Mouse (Mus musculus): ENCODE data around the gene Dok4. TPM values are rescaled to one million over a fixed set of nuclear protein-coding genes. Genes with fewer than 3 reads are reported as not detected.

Dok4 gene
- total RNA-seq, 1 experiment from 2014 or later, result 2.2 TPM

DNA sequence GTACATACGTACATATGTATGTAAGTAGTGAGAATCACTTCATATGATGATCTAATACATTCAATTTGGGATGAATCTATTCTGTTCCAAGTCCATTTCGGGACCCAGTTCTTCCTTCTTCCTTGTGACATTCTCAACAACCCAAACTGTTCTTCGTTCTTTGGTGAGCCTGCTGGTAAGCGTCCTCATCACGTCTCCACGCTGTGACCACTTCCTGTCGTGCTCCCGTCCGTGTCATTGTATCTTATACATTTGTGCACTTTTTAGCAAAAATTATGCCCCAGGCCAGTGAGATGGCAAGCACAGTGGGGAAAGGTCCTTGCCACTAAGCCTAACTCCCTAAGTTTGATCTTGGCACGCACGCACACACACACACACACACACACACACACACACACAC lies 58.2 kb downstream of the Dok4 start:
- ATAC-seq (ENCODE audit: extremely low read depth, insufficient number of reproducible peaks, low FRiP score, poor library complexity, severe bottlenecking), result no peak

DNA sequence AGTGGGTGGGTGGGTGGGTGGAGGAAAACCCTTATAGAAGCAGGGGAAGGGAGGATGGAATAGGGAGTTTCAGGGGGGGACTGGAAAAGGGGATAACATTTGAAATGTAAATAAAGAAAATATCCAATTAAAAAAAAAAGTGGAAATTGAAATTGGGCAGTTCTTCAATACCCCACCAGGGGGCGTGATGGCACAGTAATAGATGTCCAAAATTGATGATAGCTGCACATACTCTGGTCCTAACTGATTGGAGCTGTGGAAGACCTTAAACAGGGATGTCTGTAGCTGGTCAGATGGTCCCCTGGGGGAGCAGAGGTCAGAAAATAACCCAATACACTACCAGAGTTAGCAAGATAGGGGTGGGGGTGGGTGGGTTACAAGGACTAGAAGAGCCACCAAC lies 61.6 kb downstream of the Dok4 start:
- ATAC-seq (ENCODE audit: extremely low read depth, insufficient number of reproducible peaks, low FRiP score, poor library complexity, severe bottlenecking), result peak; percentile 35; the same call in 1 of the 2 replicates

Other genes with a start within 250 kb of the Dok4 start
- 83.4 and 139 TPM in 2 replicates for gene Arl2bp, start 209.7 kb downstream of the Dok4 start, total RNA-seq (2017)
- 0.25 and 0.81 TPM in 2 replicates for gene Pllp, start 180.1 kb downstream of the Dok4 start, total RNA-seq (2017)
- gene Ccl22, start 130.7 kb downstream of the Dok4 start, total RNA-seq (2017), result not detected in 2 replicates
- not detected in 2 replicates for gene Cx3cl1, start 104.3 kb downstream of the Dok4 start, total RNA-seq (2017)
- not detected in 2 replicates for gene Ccl17, start 65.9 kb downstream of the Dok4 start, total RNA-seq (2017)
- gene Coq9, start 38.0 kb downstream of the Dok4 start, total RNA-seq (2017), result 29.4 and 29.7 TPM in 2 replicates
- gene Ciapin1, start 38.0 kb downstream of the Dok4 start, total RNA-seq (2017), result 25.2 and 26.1 TPM in 2 replicates
- 34.4 and 38.9 TPM in 2 replicates for gene Polr2c, start 18.9 kb downstream of the Dok4 start, total RNA-seq (2017)
- 2.2 and 3.6 TPM in 2 replicates for gene Ccdc102a, start 41.8 kb upstream of the Dok4 start, total RNA-seq (2017)
- 4.2 and 4.3 TPM in 2 replicates for gene Adgrg5, start 47.4 kb upstream of the Dok4 start, total RNA-seq (2017)
- 2.2 and 2.3 TPM in 2 replicates for gene Adgrg1, start 98.4 kb upstream of the Dok4 start, total RNA-seq (2017)
- 21.5 and 23.4 TPM in 2 replicates for gene Adgrg3, start 141.4 kb upstream of the Dok4 start, total RNA-seq (2017)
- gene Drc7, start 178.8 kb upstream of the Dok4 start, total RNA-seq (2017), result 0.23 TPM in 1 of 2 replicates, not detected in the other
- gene Katnb1, start 204.9 kb upstream of the Dok4 start, total RNA-seq (2017), result 22.8 and 26.2 TPM in 2 replicates